Mouse (Mus musculus) lung, embryonic 15.5 days (tissue): Measurements from ENCODE around the gene Kcnip3. TPM values are rescaled to one million over a fixed set of nuclear protein-coding genes. Genes with fewer than 3 reads are reported as not detected.

ENCODE experiments used
- ATAC-seq: fragments of 200-750 bp; cut with Nextera tagmentation; 2 replicates; pipeline ENCODE4 v1.8.0; 2017; ENCODE audit warnings: moderate number of reproducible peaks, borderline replicate concordance; ENCODE audit not compliant: low FRiP score, low TSS enrichment; ENCODE audit errors: extremely low read depth
- H3K27ac ChIP-seq: fragments of 300-500 bp; sonication (generic); 2 replicates; pipeline ENCODE4 v1.5.1; 2015; ENCODE audit warnings: moderate library complexity, mild to moderate bottlenecking, inconsistent platforms
- H3K27me3 ChIP-seq: fragments of 300-500 bp; sonication (generic); 2 replicates; pipeline ENCODE4 v1.6.1; 2015; ENCODE audit warnings: inconsistent platforms
- H3K36me3 ChIP-seq: fragments of 300-500 bp; sonication (generic); 2 replicates; pipeline ENCODE4 v1.6.1; 2015; ENCODE audit warnings: inconsistent platforms
- H3K4me1 ChIP-seq: fragments of 300-500 bp; sonication (generic); 2 replicates; pipeline ENCODE4 v1.6.1; 2015; ENCODE audit warnings: inconsistent platforms
- H3K4me2 ChIP-seq: fragments of 300-500 bp; sonication (generic); 2 replicates; pipeline ENCODE4 v1.6.1; 2015; ENCODE audit warnings: inconsistent platforms, mild to moderate bottlenecking, moderate library complexity
- H3K4me3 ChIP-seq: fragments of 300-500 bp; sonication (generic); 2 replicates; pipeline ENCODE4 v1.5.1; 2015; ENCODE audit warnings: mild to moderate bottlenecking, inconsistent platforms
- H3K9ac ChIP-seq: fragments of 300-500 bp; sonication (generic); 2 replicates; pipeline ENCODE4 v1.6.1; 2015; ENCODE audit warnings: inconsistent platforms
- H3K9me3 ChIP-seq: fragments of 300-500 bp; sonication (generic); 2 replicates; pipeline ENCODE4 v1.6.1; 2016; ENCODE audit warnings: inconsistent platforms
- WGBS: fragments of 180-500 bp; shearing (Covaris S2); methylation state at CpG from one replicate; pipeline ENCODE4 v1.1.7; 2015; 5-methylcytosine and 5-hydroxymethylcytosine counted together
- polyA plus RNA-seq: library from polyadenylated mRNA; unstranded; fragments of >200 nt; fragmentation: Nextera tagmentation; extraction: Ambion mirVana; gene quantifications from 2 replicates; pipeline ENCODE4 v1.2.1, GENCODE M21; 2015

Kcnip3 gene
- polyA plus RNA-seq, 1 experiment from 2014 or later: 3.1 TPM

- Histone ChIP-seq H3K4me2 (no peak overlapping the region), H3K4me3 (no peak overlapping the region), H3K9ac (no peak overlapping the region), H3K27ac (no peak overlapping the region), H3K27me3 (no peaks in the 10 kb centered on the region), H3K4me1 (no peaks in the 10 kb centered on the region), H3K36me3 (no peaks in the 10 kb centered on the region), H3K9me3 (no peaks in the 10 kb centered on the region)
- no peak for ATAC-seq
- 10% methylated on average over 9 of the region's 9 CpGs for WGBS
These were observed 10.5 kb upstream of the Kcnip3 start for GRCm38 (mm10) chr2:127532379-127532778.

DNA sequence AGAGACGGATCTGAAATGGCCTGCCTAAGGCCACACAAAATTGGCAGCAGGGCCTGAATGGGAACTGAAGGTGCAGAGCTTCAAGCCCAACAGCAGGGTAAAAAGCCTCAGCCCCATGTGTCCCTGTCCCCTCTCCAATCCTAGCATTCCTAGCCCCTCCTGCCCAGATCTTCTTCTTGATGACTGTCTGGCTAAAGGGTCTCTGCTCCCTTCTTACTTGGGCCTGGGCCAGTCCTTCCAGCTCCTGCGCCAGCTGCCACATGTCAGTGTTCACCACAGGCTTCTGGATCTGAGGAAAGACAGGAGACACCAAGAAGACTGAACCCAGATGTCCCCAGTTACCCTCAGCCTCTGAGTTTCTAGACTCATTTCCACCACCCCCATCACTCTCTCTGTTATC is 9.7 kb upstream of the Kcnip3 start:
- Histone ChIP-seq H3K27me3 (no peaks in the 10 kb centered on the region), H3K9me3 (no peaks in the 10 kb centered on the region), H3K36me3 (no peaks in the 10 kb centered on the region), H3K27ac (no peak overlapping the region), H3K9ac (no peak overlapping the region), H3K4me1 (no peaks in the 10 kb centered on the region), H3K4me2 (no peak overlapping the region), H3K4me3 (no peak overlapping the region)
- peak; percentile 20; the same call in 1 of the 2 replicates for ATAC-seq
- WGBS: 55% methylated on average over 2 of the region's 2 CpGs

GRCm38 (mm10) chr2:127530418-127530817 is 8.5 kb upstream of the Kcnip3 start:
- H3K4me1 ChIP-seq: no peaks in the 10 kb centered on the region
- ATAC-seq: no peak
- H3K4me3 ChIP-seq: no peak overlapping the region
- no peak overlapping the region for H3K4me2 ChIP-seq
- WGBS: 62% methylated on average over 3 of the region's 3 CpGs
- H3K36me3 ChIP-seq: no peaks in the 10 kb centered on the region
- H3K27me3 ChIP-seq: no peaks in the 10 kb centered on the region
- no peaks in the 10 kb centered on the region for H3K9me3 ChIP-seq
- no peak overlapping the region for H3K9ac ChIP-seq
- H3K27ac ChIP-seq: no peak overlapping the region

GRCm38 (mm10) chr2:127525004-127525775 is 3.3 kb upstream of the Kcnip3 start:
- no peak for ATAC-seq

GRCm38 (mm10) chr2:127523950-127524729 is 2.2 kb upstream of the Kcnip3 start:
- Histone ChIP-seq H3K4me3 (no peak overlapping the region), H3K4me1 (peaks cover 28% of the 10 kb centered on the region), H3K27me3 (no peaks in the 10 kb centered on the region), H3K9ac (no peak overlapping the region), H3K9me3 (no peaks in the 10 kb centered on the region), H3K36me3 (no peaks in the 10 kb centered on the region), H3K4me2 (no peak overlapping the region), H3K27ac (peak overlapping the region; percentile 12; the same call in 1 of the 2 replicates)
- ATAC-seq: no peak
- WGBS: 52% methylated on average over 7 of the region's 7 CpGs

More at GRCm38 (mm10) chr2:127525004-127525775, 3.3 kb upstream of the Kcnip3 start:
- Histone ChIP-seq H3K9ac (no peak overlapping the region), H3K27ac (no peak overlapping the region), H3K9me3 (no peaks in the 10 kb centered on the region), H3K4me1 (peaks cover 28% of the 10 kb centered on the region), H3K27me3 (no peaks in the 10 kb centered on the region), H3K36me3 (no peaks in the 10 kb centered on the region), H3K4me3 (no peak overlapping the region), H3K4me2 (no peak overlapping the region)
- 74% methylated on average over 3 of the region's 3 CpGs for WGBS

- 2% methylated on average over 18 of the region's 18 CpGs for WGBS
These were observed 505 bp downstream of the Kcnip3 start for GRCm38 (mm10) chr2:127521172-127522005.

GRCm38 (mm10) chr2:127520123-127520522 is 1.8 kb downstream of the Kcnip3 start:
- ATAC-seq: no peak
- no peak overlapping the region for H3K4me2 ChIP-seq

More at GRCm38 (mm10) chr2:127521172-127522005, 505 bp downstream of the Kcnip3 start:
- peak overlapping the region; percentile 34 for H3K4me3 ChIP-seq
- peak overlapping the region; percentile 45; the same call in 1 of the 2 replicates for H3K27ac ChIP-seq
- ATAC-seq: peak; percentile 46
- H3K9ac ChIP-seq: 0 out of 2 replicates have a peak overlapping the region, but pooled peaks have one; percentile 29
- H3K27me3 ChIP-seq: no peaks in the 10 kb centered on the region
- peak overlapping the region; percentile 56 for H3K4me2 ChIP-seq
- peaks cover 28% of the 10 kb centered on the region for H3K4me1 ChIP-seq
- H3K36me3 ChIP-seq: no peaks in the 10 kb centered on the region
- no peaks in the 10 kb centered on the region for H3K9me3 ChIP-seq

DNA sequence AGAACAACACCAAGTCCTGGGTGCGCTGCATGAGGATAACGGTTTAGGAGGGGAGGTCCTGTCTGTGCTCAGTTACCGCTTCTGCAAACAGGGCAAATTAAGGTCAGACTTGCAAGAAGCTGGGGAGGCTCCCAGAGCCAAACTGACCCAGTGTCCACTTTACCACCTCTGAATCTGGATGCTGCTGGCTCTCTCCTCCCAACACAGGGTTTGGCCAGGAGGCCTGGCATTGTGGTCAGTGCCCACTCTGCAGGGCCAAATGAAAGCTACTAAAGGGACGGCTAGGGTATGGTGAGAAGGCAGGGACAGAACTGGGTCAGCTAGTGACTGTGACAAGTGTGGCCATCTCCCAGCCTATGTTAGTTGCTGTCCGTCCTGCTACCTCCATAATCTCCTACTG is 2.6 kb downstream of the Kcnip3 start:
- Histone ChIP-seq H3K4me3 (no peak overlapping the region), H3K9me3 (no peaks in the 10 kb centered on the region), H3K27ac (no peak overlapping the region), H3K36me3 (no peaks in the 10 kb centered on the region), H3K4me2 (no peak overlapping the region), H3K9ac (no peak overlapping the region), H3K4me1 (peaks cover 28% of the 10 kb centered on the region), H3K27me3 (no peaks in the 10 kb centered on the region)
- no peak for ATAC-seq
- 72% methylated on average over 5 of the region's 5 CpGs for WGBS

More at GRCm38 (mm10) chr2:127520123-127520522, 1.8 kb downstream of the Kcnip3 start:
- Histone ChIP-seq H3K27ac (no peak overlapping the region), H3K4me3 (no peak overlapping the region), H3K9ac (no peak overlapping the region), H3K27me3 (no peaks in the 10 kb centered on the region), H3K9me3 (no peaks in the 10 kb centered on the region), H3K4me1 (peaks cover 28% of the 10 kb centered on the region), H3K36me3 (no peaks in the 10 kb centered on the region)

DNA sequence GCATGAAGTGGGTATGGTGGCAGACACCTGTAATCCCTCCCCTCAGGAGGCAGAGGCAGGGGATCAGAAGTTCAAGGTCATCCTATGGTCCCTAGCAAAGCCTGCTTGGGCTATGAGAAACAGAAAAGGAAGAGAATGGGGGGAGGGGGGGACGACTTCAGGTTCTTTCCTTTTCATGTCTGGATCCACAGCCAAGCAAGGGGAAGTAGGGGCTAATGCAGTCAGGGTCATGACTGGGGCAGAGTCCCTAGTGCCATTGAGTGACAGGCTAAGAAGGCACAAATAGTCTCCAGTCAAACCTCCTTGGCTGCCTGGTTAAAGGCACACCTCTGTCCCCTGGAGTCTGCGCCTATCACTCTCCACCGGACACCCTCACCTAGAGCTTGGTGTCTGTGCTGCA is 3.1 kb downstream of the Kcnip3 start:
- Histone ChIP-seq H3K36me3 (no peaks in the 10 kb centered on the region), H3K27ac (no peak overlapping the region), H3K4me3 (no peak overlapping the region), H3K4me1 (peaks cover 24% of the 10 kb centered on the region), H3K27me3 (no peaks in the 10 kb centered on the region), H3K9me3 (no peaks in the 10 kb centered on the region), H3K4me2 (no peak overlapping the region), H3K9ac (no peak overlapping the region)
- WGBS: 76% methylated on average over 3 of the region's 3 CpGs
- no peak for ATAC-seq

DNA sequence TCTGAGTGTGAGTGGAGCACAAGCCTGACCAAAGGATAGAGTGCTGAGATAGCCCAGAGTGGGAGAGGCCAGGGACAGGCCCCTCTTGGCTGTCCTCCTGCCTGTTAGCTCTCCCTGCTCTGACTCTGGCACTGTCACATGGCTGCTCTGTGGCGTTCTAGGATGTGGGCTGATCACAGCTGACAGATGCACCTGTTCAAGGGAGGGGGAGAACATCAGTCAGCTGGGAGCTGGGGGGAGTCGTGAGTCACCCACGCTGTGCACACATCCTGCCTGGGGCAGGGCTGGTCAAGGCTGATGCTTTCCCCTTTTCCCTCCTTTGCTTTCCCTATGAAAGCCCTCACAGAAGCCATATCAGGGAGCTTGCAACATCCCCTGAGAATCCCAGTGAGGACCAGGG is 3.6 kb downstream of the Kcnip3 start:
- Histone ChIP-seq H3K4me1 (peaks cover 22% of the 10 kb centered on the region), H3K27ac (no peak overlapping the region), H3K9me3 (no peaks in the 10 kb centered on the region), H3K4me2 (no peak overlapping the region), H3K27me3 (no peaks in the 10 kb centered on the region), H3K4me3 (no peak overlapping the region), H3K36me3 (no peaks in the 10 kb centered on the region), H3K9ac (no peak overlapping the region)
- no peak for ATAC-seq
- 29% methylated on average over 3 of the region's 3 CpGs for WGBS

DNA sequence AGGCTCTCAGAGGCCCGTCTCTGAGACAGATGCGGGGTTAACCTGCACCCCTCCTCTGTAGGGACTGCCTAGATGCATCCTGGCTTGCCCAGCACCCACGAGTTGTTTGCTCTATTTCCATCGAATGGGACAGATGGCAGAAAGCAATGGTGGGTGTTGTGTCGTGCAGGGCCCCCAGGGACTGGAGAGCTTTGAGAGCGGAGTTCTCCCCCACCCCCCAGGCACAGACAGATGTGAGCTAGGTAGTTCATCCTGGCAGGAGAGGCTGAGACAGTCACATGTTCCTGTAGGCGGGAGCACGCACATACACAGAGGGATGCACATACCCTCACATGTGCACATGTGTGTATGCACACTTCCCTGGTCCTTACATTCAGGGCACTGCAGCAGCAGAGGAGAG is 4.8 kb downstream of the Kcnip3 start:
- no peak for ATAC-seq
- Histone ChIP-seq H3K27ac (no peak overlapping the region), H3K4me3 (no peak overlapping the region), H3K9ac (no peak overlapping the region), H3K9me3 (no peaks in the 10 kb centered on the region), H3K36me3 (no peaks in the 10 kb centered on the region), H3K27me3 (no peaks in the 10 kb centered on the region), H3K4me2 (no peak overlapping the region), H3K4me1 (peaks cover 15% of the 10 kb centered on the region)
- WGBS: 75% methylated on average over 8 of the region's 8 CpGs
